ENCODE assay signal across 11 mouse cellular contexts in genomic region chr7:110625489-110625888, GRCm38 (mm10). TPM values are rescaled to one million over a fixed set of nuclear protein-coding genes. Genes with fewer than 3 reads are reported as not detected.
DNase-seq lines count a peak whose midpoint lies in the region; ATAC-seq and TF ChIP-seq lines count a peak whose summit lies in the region.
"Had no signal": no experiment of that assay in that cellular context is flagged by ENCODE, and none has a peak within 500 bp of the region (broad histone marks: within the 10 kb centered on the region; RNA-seq: fewer than 3 reads in every experiment).

No protein-coding gene starts in this region.

- peak overlapping the region; percentile 85 for H3K4me2 ChIP-seq in heart, embryonic 12.5 days
- H3K4me2 ChIP-seq in lung, embryonic 15.5 days = peak overlapping the region; percentile 93
- peak overlapping the region; percentile 60 for H3K4me2 ChIP-seq in liver, embryonic 13.5 days

- no peak for ATAC-seq in heart, embryonic 12.5 days (ENCODE audit: insufficient number of reproducible peaks, low FRiP score)
- no peak for ATAC-seq in lung, embryonic 15.5 days (ENCODE audit: borderline replicate concordance, extremely low read depth, low FRiP score, low TSS enrichment)
- no peak for ATAC-seq in liver, embryonic 13.5 days (ENCODE audit: low read depth)
- no peak for ATAC-seq in inflammation-experienced regulatory T-cells, adult 6 months
- ATAC-seq: forebrain, postnatal 0 days had no signal

- no peak for TF ChIP-seq EP300 in heart, adult 2 months (IDR thresholded peaks at IDR 0.05; ENCODE audit: insufficient read depth, low read depth, low read length)

- no peak for TF ChIP-seq CTCF in heart, adult 2 months (IDR thresholded peaks at IDR 0.05)

- 66% methylated on average over 10 of the region's 10 CpGs for WGBS in heart, embryonic 12.5 days
- 70% methylated on average over 10 of the region's 10 CpGs for WGBS in heart, adult 2 months
- 61% methylated on average over 10 of the region's 10 CpGs for WGBS in lung, embryonic 15.5 days
- WGBS in liver, embryonic 13.5 days (ENCODE audit: insufficient replicate concordance) = 43% methylated on average over 10 of the region's 10 CpGs

- H3K27ac ChIP-seq in heart, embryonic 12.5 days (ENCODE audit: poor library complexity, severe bottlenecking) = no peak overlapping the region
- H3K27ac ChIP-seq in heart, adult 2 months = no peak overlapping the region
- no peak overlapping the region for H3K27ac ChIP-seq in lung, embryonic 15.5 days
- no peak overlapping the region for H3K27ac ChIP-seq in brown adipose tissue, adult 24 weeks (replicated peaks; ENCODE audit: low read depth, low read length)
- no peak overlapping the region for H3K27ac ChIP-seq in liver, embryonic 13.5 days
- H3K27ac ChIP-seq: hindbrain, embryonic 15.5 days had no signal

- no peak for TF ChIP-seq POLR2A in heart, adult 2 months (IDR thresholded peaks at IDR 0.05; ENCODE audit: insufficient read depth, low read depth, low read length)

- H3K36me3 ChIP-seq in heart, embryonic 12.5 days = no peaks in the 10 kb centered on the region
- no peaks in the 10 kb centered on the region for H3K36me3 ChIP-seq in heart, adult 2 months (ENCODE audit: control insufficient read depth, insufficient read depth, low read length)
- no peaks in the 10 kb centered on the region for H3K36me3 ChIP-seq in lung, embryonic 15.5 days
- no peaks in the 10 kb centered on the region for H3K36me3 ChIP-seq in liver, embryonic 13.5 days
- H3K36me3 ChIP-seq: hindbrain, embryonic 15.5 days had no signal

- no peak for DNase-seq in heart, adult 2 months
- DNase-seq in lung, postnatal 4 days = no peak
- DNase-seq in liver, embryonic 13.5 days = no peak
- DNase-seq in T-cell, adult 2 months (ENCODE audit: low spot score) = no peak
- DNase-seq: forebrain, postnatal 0 days; thymus, postnatal 25 days had no signal

- peaks cover 46% of the 10 kb centered on the region for H3K27me3 ChIP-seq in heart, embryonic 12.5 days (replicated peaks)
- no peaks in the 10 kb centered on the region for H3K27me3 ChIP-seq in heart, adult 2 months (ENCODE audit: control insufficient read depth, insufficient read depth, low read length)
- peaks cover 24% of the 10 kb centered on the region for H3K27me3 ChIP-seq in lung, embryonic 15.5 days
- H3K27me3 ChIP-seq in liver, embryonic 13.5 days = peaks cover 90% of the 10 kb centered on the region

- peak overlapping the region; percentile 37; the same call in 1 of the 2 replicates for H3K4me3 ChIP-seq in heart, embryonic 12.5 days
- no peak overlapping the region for H3K4me3 ChIP-seq in heart, adult 2 months
- no peak overlapping the region for H3K4me3 ChIP-seq in lung, embryonic 15.5 days
- peak overlapping the region; percentile 43 for H3K4me3 ChIP-seq in brown adipose tissue, adult 24 weeks (ENCODE audit: insufficient read depth, low read depth, low read length)
- peak overlapping the region; percentile 29 for H3K4me3 ChIP-seq in liver, embryonic 13.5 days (replicated peaks)
- H3K4me3 ChIP-seq: hindbrain, embryonic 15.5 days had no signal

- H3K9ac ChIP-seq in heart, embryonic 12.5 days = 0 out of 2 replicates have a peak overlapping the region, but pooled peaks have one; percentile 54
- H3K9ac ChIP-seq in heart, adult 2 months (ENCODE audit: low read depth, low read length) = no peak overlapping the region
- H3K9ac ChIP-seq in lung, embryonic 15.5 days = no peak overlapping the region
- no peak overlapping the region for H3K9ac ChIP-seq in liver, embryonic 13.5 days
- H3K9ac ChIP-seq: forebrain, postnatal 0 days; hindbrain, embryonic 15.5 days had no signal

- H3K79me2 ChIP-seq in heart, adult 2 months (replicated peaks; ENCODE audit: control insufficient read depth, insufficient read depth, low read length) = no peaks in the 10 kb centered on the region

- H3K4me1 ChIP-seq in heart, embryonic 12.5 days (replicated peaks) = peaks cover 45% of the 10 kb centered on the region
- peaks cover 3% of the 10 kb centered on the region for H3K4me1 ChIP-seq in heart, adult 2 months (ENCODE audit: control insufficient read depth, insufficient read depth, low read length)
- H3K4me1 ChIP-seq in lung, embryonic 15.5 days = peaks cover 57% of the 10 kb centered on the region
- peaks cover 2% of the 10 kb centered on the region; the same call in 1 of the 2 replicates for H3K4me1 ChIP-seq in brown adipose tissue, adult 24 weeks (ENCODE audit: control insufficient read depth, insufficient read depth, insufficient read length, low read length)
- H3K4me1 ChIP-seq in liver, embryonic 13.5 days (replicated peaks) = peaks cover 22% of the 10 kb centered on the region

- intact Hi-C loops in heart, adult 2 months (cut with DNase I) = no loop called here

- H3K9me3 ChIP-seq in heart, embryonic 12.5 days (replicated peaks) = no peaks in the 10 kb centered on the region
- H3K9me3 ChIP-seq in lung, embryonic 15.5 days = no peaks in the 10 kb centered on the region
- no peaks in the 10 kb centered on the region for H3K9me3 ChIP-seq in liver, embryonic 13.5 days (replicated peaks)
- H3K9me3 ChIP-seq: hindbrain, embryonic 15.5 days had no signal

RNA-seq across cellular contexts. Expression of gene Adm, which starts 2.0 kb away (rescaled TPM):
- polyA plus RNA-seq in heart, embryonic 12.5 days (2016; fragmentation: Nextera tagmentation; extraction: Ambion mirVana) = 10.1 and 10.9 TPM in 2 replicates
- 10 to 100 TPM in 1 of 2 experiments, 1 to 10 TPM in 1; 9.0 to 11.2 TPM for total RNA-seq in heart, adult 2 months (2021)
- 18.1 and 18.8 TPM in 2 replicates for polyA plus RNA-seq in heart, adult 2 months (2012; rRNA removed)
- polyA plus RNA-seq in lung, embryonic 15.5 days (2015; fragmentation: Nextera tagmentation; extraction: Ambion mirVana) = 6.4 and 6.7 TPM in 2 replicates
- 2.2 and 3.5 TPM in 2 replicates for polyA plus RNA-seq in brown adipose tissue, adult 24 weeks (2012; ENCODE audit: insufficient read depth, insufficient read length, missing spikeins)
- polyA plus RNA-seq in liver, embryonic 13.5 days (2015; fragmentation: Nextera tagmentation; extraction: Ambion mirVana) = 4.2 and 5.1 TPM in 2 replicates
- polyA plus RNA-seq in inflammation-experienced regulatory T-cells, adult 6 months (2017; shearing (Covaris generic)) = not detected

RNA-seq across cellular contexts. Expression of gene Sbf2, which starts 10.8 kb away (rescaled TPM):
- polyA plus RNA-seq in heart, embryonic 12.5 days (2016; fragmentation: Nextera tagmentation; extraction: Ambion mirVana) = 39.2 and 43.3 TPM in 2 replicates
- total RNA-seq in heart, adult 2 months (2021) = 10 to 100 TPM; 39.7 to 40.4 TPM
- 16.1 and 31.1 TPM in 2 replicates for polyA plus RNA-seq in heart, adult 2 months (2012; rRNA removed)
- 37.4 and 39.1 TPM in 2 replicates for polyA plus RNA-seq in lung, embryonic 15.5 days (2015; fragmentation: Nextera tagmentation; extraction: Ambion mirVana)
- polyA plus RNA-seq in brown adipose tissue, adult 24 weeks (2012; ENCODE audit: insufficient read depth, insufficient read length, missing spikeins) = 10.1 and 16.6 TPM in 2 replicates
- polyA plus RNA-seq in liver, embryonic 13.5 days (2015; fragmentation: Nextera tagmentation; extraction: Ambion mirVana) = 5.3 and 5.4 TPM in 2 replicates
- 1 to 10 TPM in 2 of 3 experiments, under 1 TPM in 1; 0.40 to 2.9 (median 2.1) TPM for polyA plus RNA-seq in inflammation-experienced regulatory T-cells, adult 6 months (2017; shearing (Covaris generic))

Comparison
In these comparisons a context has a peak if more than half of its experiments do, and no peak if none do; other contexts are left out.
1. H3K4me3 ChIP-seq: peak in heart, embryonic 12.5 days (single experiment), brown adipose tissue, adult 24 weeks (single experiment) and liver, embryonic 13.5 days (single experiment); none in heart, adult 2 months (single experiment) and lung, embryonic 15.5 days (single experiment).
2. Peak in every context shown above with its lines, with median percentiles within 50 percentile points of each other: H3K4me2 ChIP-seq.